Mouse (Mus musculus) C2C12 (cell line): Measurements from ENCODE around the gene Gpx5.

ENCODE experiments used
- CTCF ChIP-seq: IDR thresholded peaks from one replicate; pipeline ENCODE4 v1.5.1; 2011; ENCODE audit not compliant: control insufficient read depth, insufficient read depth, insufficient read length
- MYOD1 ChIP-seq: IDR thresholded peaks from one replicate; pipeline ENCODE4 v1.6.1; 2011; ENCODE audit warnings: low read depth; ENCODE audit not compliant: control insufficient read depth, insufficient read length

GRCm38 (mm10) chr13:21279559-21279958, 13.0 kb downstream of the Gpx5 start:
- TF ChIP-seq CTCF (no peak), MYOD1 (no peak)
